Mouse (Mus musculus) kidney, embryonic 15.5 days (tissue): ENCODE data around the gene Olfr39. TPM values are rescaled to one million over a fixed set of nuclear protein-coding genes. Genes with fewer than 3 reads are reported as not detected.
"Not testable (repeated sequence)": the region's sequence is repeated elsewhere in the genome, so short reads cannot be mapped to it uniquely, and the experiment has no call there.

Source experiments
- ATAC-seq: fragments of 200-750 bp; cut with Nextera tagmentation; replicated peaks from 2 replicates; pipeline ENCODE4 v1.8.0; 2017; ENCODE audit warnings: moderate TSS enrichment; ENCODE audit not compliant: low FRiP score
- H3K27ac ChIP-seq: fragments of 300-500 bp; sonication (generic); 2 replicates; pipeline ENCODE4 v1.5.1; 2015; ENCODE audit warnings: mild to moderate bottlenecking, inconsistent platforms
- H3K27me3 ChIP-seq: fragments of 300-500 bp; sonication (generic); 2 replicates; pipeline ENCODE4 v1.6.1; 2015; ENCODE audit warnings: inconsistent platforms
- H3K36me3 ChIP-seq: fragments of 300-500 bp; sonication (generic); 2 replicates; pipeline ENCODE4 v1.6.1; 2015; ENCODE audit warnings: inconsistent platforms
- H3K4me1 ChIP-seq: fragments of 300-500 bp; sonication (generic); 2 replicates; pipeline ENCODE4 v1.6.1; 2015; ENCODE audit warnings: inconsistent platforms
- H3K4me2 ChIP-seq: fragments of 300-500 bp; sonication (generic); 2 replicates; pipeline ENCODE4 v1.6.1; 2015; ENCODE audit warnings: moderate library complexity, mild to moderate bottlenecking, inconsistent platforms
- H3K4me3 ChIP-seq: fragments of 300-500 bp; sonication (generic); replicated peaks from 2 replicates; pipeline ENCODE4 v1.5.1; 2015; ENCODE audit warnings: mild to moderate bottlenecking, inconsistent platforms
- H3K9ac ChIP-seq: fragments of 300-500 bp; sonication (generic); 2 replicates; pipeline ENCODE4 v1.6.1; 2015; ENCODE audit warnings: mild to moderate bottlenecking, inconsistent platforms
- H3K9me3 ChIP-seq: fragments of 300-500 bp; sonication (generic); replicated peaks from 2 replicates; pipeline ENCODE4 v1.6.1; 2016; ENCODE audit warnings: inconsistent platforms
- WGBS: fragments of 180-500 bp; shearing (Covaris S2); methylation state at CpG from one replicate; pipeline ENCODE4 v1.1.7; 2015; ENCODE audit warnings: mixed read lengths; 5-methylcytosine and 5-hydroxymethylcytosine counted together
- polyA plus RNA-seq: library from polyadenylated mRNA; unstranded; fragments of >200 nt; fragmentation: Nextera tagmentation; extraction: Ambion mirVana; gene quantifications from 2 replicates; pipeline ENCODE4 v1.2.1, GENCODE M21; 2015

The Olfr39 gene
- polyA plus RNA-seq, result not detected in 2 replicates

- H3K27me3 ChIP-seq, result no peaks in the 10 kb centered on the region
- H3K4me2 ChIP-seq, result no peak within 1 kb of the TSS
- no peaks in the 10 kb centered on the region for H3K9me3 ChIP-seq
- H3K4me1 ChIP-seq, result no peaks in the 10 kb centered on the region
- no peak within 1 kb of the TSS for H3K4me3 ChIP-seq
- no peak within 1 kb of the TSS for H3K27ac ChIP-seq
- H3K36me3 ChIP-seq, result no peaks in the 10 kb centered on the region
- ATAC-seq, result no peak
- H3K9ac ChIP-seq, result no peak within 1 kb of the TSS
- 82% methylated on average over 1 of the region's 1 CpGs for WGBS
These were observed at the start of gene Olfr39 for GRCm38 (mm10) chr9:20282051-20282450. Olfr39 (plus strand) TSS chr9:20282351.

GRCm38 (mm10) chr9:20236819-20237218, 45.3 kb upstream of the Olfr39 start, which contains the start of gene Olfr872:
Olfr872 (plus strand) TSS chr9:20237119.
- no peak for ATAC-seq
- H3K36me3 ChIP-seq, result no peaks in the 10 kb centered on the region
- H3K27me3 ChIP-seq, result no peaks in the 10 kb centered on the region
- no peak within 1 kb of the TSS for H3K27ac ChIP-seq
- no peak within 1 kb of the TSS for H3K9ac ChIP-seq
- H3K9me3 ChIP-seq, result no peaks in the 10 kb centered on the region
- H3K4me2 ChIP-seq, result no peak within 1 kb of the TSS
- no peaks in the 10 kb centered on the region for H3K4me1 ChIP-seq
- no peak within 1 kb of the TSS for H3K4me3 ChIP-seq

DNA sequence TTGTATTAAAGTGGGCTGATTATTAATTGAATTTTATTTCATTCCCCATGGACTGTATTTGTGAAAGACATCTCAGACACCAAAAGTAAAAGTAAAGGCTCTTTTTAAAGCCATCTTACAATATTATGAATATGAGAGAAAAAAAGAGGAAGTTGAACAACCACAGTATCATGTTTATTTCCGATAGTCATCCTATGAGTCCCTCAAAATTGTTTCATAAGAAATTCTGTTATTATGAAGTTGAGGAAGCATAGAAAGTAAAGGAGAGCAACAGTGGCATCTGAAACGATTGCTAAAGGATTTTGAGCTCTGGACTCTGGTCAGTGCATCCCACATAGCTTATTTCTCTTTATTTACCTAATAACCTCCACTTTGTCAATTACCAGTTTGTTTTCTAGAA, 44.8 kb upstream of the Olfr39 start:
- no peak for ATAC-seq
- H3K36me3 ChIP-seq, result no peaks in the 10 kb centered on the region
- no peak overlapping the region for H3K4me2 ChIP-seq
- H3K4me3 ChIP-seq, result no peak overlapping the region
- no peaks in the 10 kb centered on the region for H3K27me3 ChIP-seq
- no peak overlapping the region for H3K9ac ChIP-seq
- no peaks in the 10 kb centered on the region for H3K9me3 ChIP-seq
- H3K27ac ChIP-seq, result no peak overlapping the region
- WGBS, result 73% methylated on average over 2 of the region's 2 CpGs
- no peaks in the 10 kb centered on the region for H3K4me1 ChIP-seq

DNA sequence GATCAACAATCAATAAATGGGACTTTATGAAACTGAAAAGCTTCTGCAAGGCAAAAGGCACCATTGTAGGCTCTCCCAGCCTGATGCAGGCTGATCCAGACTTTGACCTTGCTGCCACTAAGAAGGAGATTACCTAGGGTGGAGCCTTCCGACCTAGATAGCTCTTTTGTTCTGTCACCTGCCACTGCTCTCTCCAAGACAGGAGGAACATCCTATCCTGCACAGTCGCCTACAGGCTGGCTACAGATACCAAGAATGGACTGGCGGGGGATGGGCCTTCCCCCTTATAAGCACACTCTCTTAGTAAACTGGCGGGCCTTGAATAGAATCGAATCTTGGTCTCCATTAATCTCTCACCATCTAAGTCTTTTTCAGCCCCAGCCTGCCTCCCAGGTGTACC, 13.4 kb downstream of the Olfr39 start:
- not testable (repeated sequence) for H3K9ac ChIP-seq

GRCm38 (mm10) chr9:20298232-20298631, 16.1 kb downstream of the Olfr39 start, which contains the start of gene Olfr873:
Olfr873 (plus strand) TSS chr9:20298532.
- Histone ChIP-seq H3K4me1 (no peaks in the 10 kb centered on the region), H3K9ac (no peak within 1 kb of the TSS), H3K36me3 (no peaks in the 10 kb centered on the region), H3K9me3 (no peaks in the 10 kb centered on the region), H3K4me3 (no peak within 1 kb of the TSS), H3K27ac (no peak within 1 kb of the TSS), H3K4me2 (no peak within 1 kb of the TSS), H3K27me3 (no peaks in the 10 kb centered on the region)
- ATAC-seq, result no peak
- 91% methylated on average over 1 of the region's 1 CpGs for WGBS

More for the DNA sequence above, 13.4 kb downstream of the Olfr39 start:
- not testable (repeated sequence) for H3K27me3 ChIP-seq, H3K9me3 ChIP-seq, H3K36me3 ChIP-seq, ATAC-seq, H3K4me2 ChIP-seq, H3K4me3 ChIP-seq, H3K4me1 ChIP-seq, H3K27ac ChIP-seq
- 86% methylated on average over 5 of the region's 5 CpGs for WGBS

DNA sequence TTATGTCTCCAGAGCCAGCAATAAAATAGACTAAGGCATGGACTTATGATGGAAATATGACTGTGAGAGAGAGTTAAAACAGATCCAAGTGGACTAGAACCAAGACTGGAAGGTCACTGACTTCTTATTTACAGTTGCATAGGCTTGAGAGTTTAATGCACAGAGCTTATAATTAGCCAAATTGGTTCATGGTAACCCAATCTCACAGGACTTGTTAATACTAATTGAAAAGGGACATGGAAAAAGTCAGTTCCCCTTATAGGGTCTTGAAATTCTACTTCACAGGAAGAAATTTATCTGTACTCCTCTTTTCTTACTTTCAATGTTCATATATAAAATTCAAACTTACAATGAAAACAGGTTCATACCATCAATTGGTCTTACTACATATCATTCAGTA, 53.8 kb downstream of the Olfr39 start, which contains the start of gene Olfr18:
TSS of gene Olfr18 (minus strand) at position 101 of the 400 bp plus-strand sequence.
- Histone ChIP-seq H3K27ac (no peak within 1 kb of the TSS), H3K27me3 (no peaks in the 10 kb centered on the region), H3K4me3 (no peak within 1 kb of the TSS), H3K36me3 (no peaks in the 10 kb centered on the region), H3K4me2 (no peak within 1 kb of the TSS), H3K9me3 (no peaks in the 10 kb centered on the region), H3K9ac (no peak within 1 kb of the TSS), H3K4me1 (no peaks in the 10 kb centered on the region)
- no peak for ATAC-seq

Other genes starting within 250 kb of the Olfr39 start
- gene Olfr867, start 224.8 kb upstream of the Olfr39 start, polyA plus RNA-seq, result not detected in 2 replicates
- not detected in 2 replicates for gene Olfr868, start 183.7 kb upstream of the Olfr39 start, polyA plus RNA-seq
- gene Olfr869, start 153.3 kb upstream of the Olfr39 start, polyA plus RNA-seq, result not detected in 2 replicates
- gene Olfr870, start 108.3 kb upstream of the Olfr39 start, polyA plus RNA-seq, result not detected in 2 replicates
- gene Olfr871, start 70.1 kb upstream of the Olfr39 start, polyA plus RNA-seq, result not detected in 2 replicates
- gene Olfr872, start 45.2 kb upstream of the Olfr39 start, polyA plus RNA-seq, result not detected in 2 replicates
- gene Olfr873, start 16.2 kb downstream of the Olfr39 start, polyA plus RNA-seq, result not detected in 2 replicates
- gene Olfr18, start 53.7 kb downstream of the Olfr39 start, polyA plus RNA-seq, result not detected in 2 replicates
- 32.9 and 35.6 TPM in 2 replicates for gene Zfp560, start 102.8 kb downstream of the Olfr39 start, polyA plus RNA-seq
- gene Zfp26, start 177.8 kb downstream of the Olfr39 start, polyA plus RNA-seq, result 17.8 and 21.9 TPM in 2 replicates
- gene Zfp426, start 210.4 kb downstream of the Olfr39 start, polyA plus RNA-seq, result 20.0 and 20.3 TPM in 2 replicates
- gene Zfp266, start 239.1 kb downstream of the Olfr39 start, polyA plus RNA-seq, result 102 and 107 TPM in 2 replicates